Mouse (Mus musculus): ENCODE measurements around the gene Slc35d2. TPM values are rescaled to one million over a fixed set of nuclear protein-coding genes. Genes with fewer than 3 reads are reported as not detected.
A peak's percentile ranks its signal among the peaks of the same experiment; 100 is the strongest.

Slc35d2 gene
- polyA plus RNA-seq, 1 experiment = 2.5 TPM

DNA sequence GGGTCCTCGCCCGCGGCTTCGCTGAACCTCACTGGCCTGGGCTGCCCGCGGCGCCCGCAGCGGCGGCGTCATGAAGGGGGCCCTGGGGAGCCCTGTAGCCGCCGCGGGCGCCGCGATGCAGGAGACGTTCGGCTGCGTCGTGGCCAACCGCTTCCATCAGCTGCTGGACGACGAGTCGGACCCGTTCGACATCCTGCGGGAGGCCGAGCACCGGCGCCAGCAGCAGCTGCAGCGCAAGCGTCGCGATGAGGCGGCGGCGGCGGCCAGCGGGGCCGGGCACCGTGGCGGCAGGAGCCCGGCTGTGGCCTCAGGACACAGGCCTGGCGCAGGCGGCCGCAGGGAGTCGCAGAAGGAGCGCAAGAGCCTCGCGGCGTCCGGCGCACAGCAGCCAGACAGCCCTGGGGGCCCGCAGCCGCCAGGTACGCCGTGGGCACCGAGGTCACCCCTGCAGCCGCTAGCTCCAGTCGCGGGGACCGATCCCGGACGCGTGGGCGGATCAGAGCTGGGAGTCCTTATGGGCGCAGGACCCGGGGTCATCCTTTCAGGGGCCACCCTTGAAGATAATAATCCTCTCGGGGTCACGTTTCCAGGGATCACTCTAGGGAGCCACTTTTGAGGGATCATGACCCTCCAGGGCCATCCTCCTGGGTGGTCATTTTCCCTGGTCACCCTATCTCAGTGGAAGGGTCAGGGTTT, 32.9 kb upstream of the Slc35d2 start:
- Histone ChIP-seq H3K4me2 (ENCODE audit: low read depth) (peak overlapping the region; percentile 85), H3K4me3 (peak overlapping the region; percentile 50), H3K79me2 (ENCODE audit: control insufficient read depth, insufficient read depth) (peaks cover 21% of the 10 kb centered on the region), H3K27me3 (ENCODE audit: control insufficient read depth, insufficient read depth, insufficient read length) (no peaks in the 10 kb centered on the region), H3K36me3 (ENCODE audit: control insufficient read depth, insufficient read depth) (no peaks in the 10 kb centered on the region), H3ac (ENCODE audit: control insufficient read depth, insufficient read length) (peak overlapping the region; percentile 91)
- peak in 2 of 3 experiments; percentile 70 for TF ChIP-seq MYOD1 (IDR thresholded peaks at IDR 0.05; ENCODE audit: control insufficient read depth in 1 of 3, insufficient read length in 2 of 3, low read depth in 2 of 3)
- TF ChIP-seq POLR2A (IDR thresholded peaks at IDR 0.05; ENCODE audit: insufficient read length, low read depth) = peak; percentile 67
- TF ChIP-seq SRF (IDR thresholded peaks at IDR 0.05; ENCODE audit: control insufficient read depth, insufficient read length, low read depth) = no peak
- TF ChIP-seq MYOG (IDR thresholded peaks at IDR 0.05; ENCODE audit: control insufficient read depth in 1 of 3, insufficient read depth in 1 of 3, insufficient read length in 2 of 3, low read depth in 2 of 3) = peak in 2 of 3 experiments; percentile 64 to 74

- peaks cover 18% of the 10 kb centered on the region for H3K79me2 ChIP-seq (ENCODE audit: control insufficient read depth, insufficient read depth)
- no peak for TF ChIP-seq MYOD1 (IDR thresholded peaks at IDR 0.05; ENCODE audit: control insufficient read depth in 1 of 3, insufficient read length in 2 of 3, low read depth in 2 of 3)
- TF ChIP-seq POLR2AphosphoS2 (IDR thresholded peaks at IDR 0.05; ENCODE audit: insufficient read length, low read depth) = peak; percentile 66
- no peak for TF ChIP-seq REST (IDR thresholded peaks at IDR 0.05; ENCODE audit: insufficient read depth, insufficient read length)
- no peak for TF ChIP-seq MYOG (IDR thresholded peaks at IDR 0.05; ENCODE audit: control insufficient read depth in 1 of 3, insufficient read depth in 1 of 3, insufficient read length in 2 of 3, low read depth in 2 of 3)
- no peak for TF ChIP-seq POLR2A (IDR thresholded peaks at IDR 0.05; ENCODE audit: insufficient read length, low read depth)
- TF ChIP-seq USF1 (IDR thresholded peaks at IDR 0.05; ENCODE audit: low read depth) = no peak
- no peaks in the 10 kb centered on the region for H3K36me3 ChIP-seq (ENCODE audit: control insufficient read depth, insufficient read depth)
- H3K4me2 ChIP-seq (ENCODE audit: low read depth) = peak within 1 kb of the TSS; percentile 100
- H3ac ChIP-seq (ENCODE audit: control insufficient read depth, insufficient read length) = peak within 1 kb of the TSS; percentile 91
- H3K27me3 ChIP-seq (ENCODE audit: control insufficient read depth, insufficient read depth, insufficient read length) = no peaks in the 10 kb centered on the region
- H3K4me3 ChIP-seq = peak within 1 kb of the TSS; percentile 50
Measured at GRCm38 (mm10) chr13:64161548-64161915, 32.4 kb upstream of the Slc35d2 start, which contains the start of gene Habp4. TSS of gene Habp4 (plus strand) at chr13:64161824.

GRCm38 (mm10) chr13:64156966-64157365, 27.8 kb upstream of the Slc35d2 start:
- Histone ChIP-seq H3ac (ENCODE audit: control insufficient read depth, insufficient read length) (no peak overlapping the region), H3K79me2 (ENCODE audit: control insufficient read depth, insufficient read depth) (peaks cover 3% of the 10 kb centered on the region), H3K36me3 (ENCODE audit: control insufficient read depth, insufficient read depth) (no peaks in the 10 kb centered on the region), H3K4me2 (ENCODE audit: low read depth) (no peak overlapping the region), H3K4me3 (no peak overlapping the region), H3K27me3 (ENCODE audit: control insufficient read depth, insufficient read depth, insufficient read length) (no peaks in the 10 kb centered on the region)
- TF ChIP-seq CEBPB (IDR thresholded peaks at IDR 0.05; ENCODE audit: insufficient read depth, poor library complexity, severe bottlenecking) = no peak
- TF ChIP-seq USF1 (IDR thresholded peaks at IDR 0.05; ENCODE audit: low read depth) = no peak
- TF ChIP-seq TCF12 (IDR thresholded peaks at IDR 0.05; ENCODE audit: insufficient read depth, poor library complexity, severe bottlenecking) = no peak
- TF ChIP-seq MYOG (IDR thresholded peaks at IDR 0.05; ENCODE audit: control insufficient read depth in 1 of 3, insufficient read depth in 1 of 3, insufficient read length in 2 of 3, low read depth in 2 of 3) = no peak
- TF ChIP-seq POLR2AphosphoS2 (IDR thresholded peaks at IDR 0.05; ENCODE audit: insufficient read length, low read depth) = no peak
- no peak for TF ChIP-seq POLR2A (IDR thresholded peaks at IDR 0.05; ENCODE audit: insufficient read length, low read depth)
- TF ChIP-seq MYOD1 (IDR thresholded peaks at IDR 0.05; ENCODE audit: control insufficient read depth in 1 of 3, insufficient read length in 2 of 3, low read depth in 2 of 3) = no peak
- TF ChIP-seq SRF (IDR thresholded peaks at IDR 0.05; ENCODE audit: control insufficient read depth, insufficient read length, low read depth) = no peak
- no peak for TF ChIP-seq TCF3 (IDR thresholded peaks at IDR 0.05; ENCODE audit: insufficient read length, low read depth)
- no peak for TF ChIP-seq REST (IDR thresholded peaks at IDR 0.05; ENCODE audit: insufficient read depth, insufficient read length)

DNA sequence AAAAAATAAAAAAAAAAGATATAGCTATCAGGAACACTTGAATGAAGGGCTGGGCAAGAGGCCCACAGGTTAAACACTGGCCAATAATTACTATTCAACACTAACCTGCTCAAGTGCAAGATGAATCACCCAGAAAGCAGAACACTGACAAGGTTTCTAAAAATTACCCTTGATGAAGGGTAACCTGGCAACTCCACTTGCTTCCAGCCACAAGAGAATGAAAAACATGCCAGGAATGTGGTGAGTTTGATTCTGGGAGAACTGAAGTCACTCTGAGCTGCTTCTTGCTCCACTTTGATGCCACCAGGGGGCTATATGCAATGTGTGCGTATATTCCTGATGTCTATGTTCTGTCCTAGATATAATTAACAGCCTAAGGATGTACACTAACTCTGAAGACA, 26.0 kb upstream of the Slc35d2 start:
- peak overlapping the region; percentile 86 for H3K4me2 ChIP-seq (ENCODE audit: low read depth)
- no peaks in the 10 kb centered on the region for H3K36me3 ChIP-seq (ENCODE audit: control insufficient read depth, insufficient read depth)
- no peak overlapping the region for H3K4me3 ChIP-seq
- no peak for TF ChIP-seq MYOD1 (IDR thresholded peaks at IDR 0.05; ENCODE audit: control insufficient read depth in 1 of 3, insufficient read length in 2 of 3, low read depth in 2 of 3)
- no peak for TF ChIP-seq MAX (IDR thresholded peaks at IDR 0.05; ENCODE audit: low read depth)
- TF ChIP-seq TCF3 (IDR thresholded peaks at IDR 0.05; ENCODE audit: insufficient read length, low read depth) = no peak
- no peaks in the 10 kb centered on the region for H3K27me3 ChIP-seq (ENCODE audit: control insufficient read depth, insufficient read depth, insufficient read length)
- no peak overlapping the region for H3ac ChIP-seq (ENCODE audit: control insufficient read depth, insufficient read length)
- peaks cover 21% of the 10 kb centered on the region for H3K79me2 ChIP-seq (ENCODE audit: control insufficient read depth, insufficient read depth)

DNA sequence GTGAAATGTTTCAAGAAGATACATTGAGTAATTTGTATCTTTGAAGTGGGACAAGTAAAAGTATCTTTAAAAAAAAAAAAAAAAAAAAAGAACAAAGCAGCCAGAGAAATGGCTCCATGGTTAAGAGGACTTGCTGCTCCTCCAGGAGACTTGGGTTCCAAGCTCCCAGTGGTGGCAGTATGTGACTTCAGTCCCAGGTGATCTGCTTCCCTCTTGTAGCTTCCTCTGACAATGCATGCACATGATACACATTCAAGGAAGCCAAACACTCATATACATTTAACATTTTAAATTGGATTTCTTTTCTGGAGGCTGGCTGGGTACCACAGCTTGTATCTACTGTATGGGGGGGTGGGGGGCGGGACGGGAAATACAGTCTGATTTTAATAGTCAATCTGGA, 25.5 kb upstream of the Slc35d2 start:
- H3K27me3 ChIP-seq (ENCODE audit: control insufficient read depth, insufficient read depth, insufficient read length) = no peaks in the 10 kb centered on the region
- peak overlapping the region; percentile 86 for H3K4me2 ChIP-seq (ENCODE audit: low read depth)
- TF ChIP-seq TCF12 (IDR thresholded peaks at IDR 0.05; ENCODE audit: insufficient read depth, poor library complexity, severe bottlenecking) (no peak), MYOG (IDR thresholded peaks at IDR 0.05; ENCODE audit: control insufficient read depth in 1 of 3, insufficient read depth in 1 of 3, insufficient read length in 2 of 3, low read depth in 2 of 3) (no peak), MYOD1 (IDR thresholded peaks at IDR 0.05; ENCODE audit: control insufficient read depth in 1 of 3, insufficient read length in 2 of 3, low read depth in 2 of 3) (no peak), REST (IDR thresholded peaks at IDR 0.05; ENCODE audit: insufficient read depth, insufficient read length) (no peak), E2F4 (IDR thresholded peaks at IDR 0.05; ENCODE audit: insufficient read depth) (no peak), SRF (IDR thresholded peaks at IDR 0.05; ENCODE audit: control insufficient read depth, insufficient read length, low read depth) (no peak), CEBPB (IDR thresholded peaks at IDR 0.05; ENCODE audit: insufficient read depth, poor library complexity, severe bottlenecking) (no peak), TCF3 (IDR thresholded peaks at IDR 0.05; ENCODE audit: insufficient read length, low read depth) (no peak), POLR2AphosphoS2 (IDR thresholded peaks at IDR 0.05; ENCODE audit: insufficient read length, low read depth) (no peak), USF1 (IDR thresholded peaks at IDR 0.05; ENCODE audit: low read depth) (no peak), POLR2A (IDR thresholded peaks at IDR 0.05; ENCODE audit: insufficient read length, low read depth) (no peak), MAX (IDR thresholded peaks at IDR 0.05; ENCODE audit: low read depth) (no peak)
- H3K79me2 ChIP-seq (ENCODE audit: control insufficient read depth, insufficient read depth) = peaks cover 26% of the 10 kb centered on the region
- no peaks in the 10 kb centered on the region for H3K36me3 ChIP-seq (ENCODE audit: control insufficient read depth, insufficient read depth)
- H3ac ChIP-seq (ENCODE audit: control insufficient read depth, insufficient read length) = no peak overlapping the region
- H3K4me3 ChIP-seq = peak overlapping the region; percentile 37

Measured in myocyte (in vitro differentiated cells).